8 mouse cellular contexts compared by ENCODE assay signal in the genomic region with DNA sequence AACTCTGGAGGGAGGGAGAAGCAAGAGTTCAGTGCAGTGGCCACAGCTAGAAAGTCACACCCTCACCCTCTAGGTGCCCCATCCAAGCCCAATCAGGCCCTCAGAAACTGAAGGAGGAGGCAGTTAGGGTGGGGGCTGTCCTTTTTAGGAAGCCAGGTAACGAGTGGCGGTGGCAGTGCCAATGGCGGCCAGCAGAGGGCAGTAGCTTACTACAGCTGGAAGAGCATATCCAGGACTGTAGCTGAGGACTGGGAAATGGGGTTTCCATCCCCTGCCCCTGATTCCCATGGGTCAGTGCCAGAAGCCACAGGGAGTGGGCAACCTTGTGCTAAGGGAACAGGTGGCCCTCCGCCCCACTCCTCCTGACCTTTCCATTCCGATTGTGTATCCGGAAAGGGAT. TPM values are rescaled to one million over a fixed set of nuclear protein-coding genes. Genes with fewer than 3 reads are reported as not detected.
DNase-seq lines count a peak whose midpoint lies in the region; ATAC-seq lines count a peak whose summit lies in the region.

No protein-coding gene starts in this region.

- H3K27me3 ChIP-seq in hindbrain, embryonic 13.5 days = no peaks in the 10 kb centered on the region

- H3K9me3 ChIP-seq in hindbrain, embryonic 13.5 days = no peaks in the 10 kb centered on the region

- 0 out of 2 replicates have a peak overlapping the region, but pooled peaks have one; percentile 30 for H3K27ac ChIP-seq in hindbrain, embryonic 13.5 days

- H3K4me3 ChIP-seq in hindbrain, embryonic 13.5 days = no peak overlapping the region

- H3K4me1 ChIP-seq in hindbrain, embryonic 13.5 days (replicated peaks) = peaks cover 18% of the 10 kb centered on the region

- WGBS in hindbrain, embryonic 13.5 days = 10% methylated on average over 6 of the region's 6 CpGs

- DNase-seq in NIH3T3 (ENCODE audit: low read depth) = peak; percentile 91
- DNase-seq in cerebellum, adult 8-10 months = peak; percentile 87
- peak; percentile 67 to 95 for DNase-seq in frontal cortex, adult 2 months (ENCODE audit: extremely low spot score in 1 of 2, low spot score in 1 of 2)
- DNase-seq in layer of hippocampus, postnatal 14 days (ENCODE audit: low spot score in 2 of 2) = peak; percentile 82 to 86
- DNase-seq in lung, postnatal 36 days = peak; percentile 96
- peak; percentile 75 for DNase-seq in retina, postnatal 7 days (ENCODE audit: low read depth, low spot score)
- DNase-seq in thymus, postnatal 4 days = peak; percentile 97

- no peak overlapping the region for H3K9ac ChIP-seq in hindbrain, embryonic 13.5 days

- peaks cover 84% of the 10 kb centered on the region for H3K36me3 ChIP-seq in hindbrain, embryonic 13.5 days

- no peak overlapping the region for H3K4me2 ChIP-seq in hindbrain, embryonic 13.5 days

- peak; percentile 53; the same call in 1 of the 2 replicates for ATAC-seq in hindbrain, embryonic 13.5 days (ENCODE audit: low FRiP score)

RNA-seq across cellular contexts. Expression of a gene that starts 49.5 kb away (rescaled TPM):
- polyA plus RNA-seq in frontal cortex, adult 2 months (2012; rRNA removed) = 20.9 and 31.4 TPM in 2 replicates
- polyA plus RNA-seq in hindbrain, embryonic 13.5 days (2015; fragmentation: Nextera tagmentation; extraction: Ambion mirVana) = 116 and 119 TPM in 2 replicates
- total RNA-seq in layer of hippocampus, postnatal 14 days (2021) = 10 to 100 TPM; 30.2 to 33.0 TPM

RNA-seq across cellular contexts. Expression of a gene that starts 57.3 kb away (rescaled TPM):
- polyA plus RNA-seq in frontal cortex, adult 2 months (2012; rRNA removed) = 9.2 and 9.8 TPM in 2 replicates
- polyA plus RNA-seq in hindbrain, embryonic 13.5 days (2015; fragmentation: Nextera tagmentation; extraction: Ambion mirVana) = 30.4 and 35.6 TPM in 2 replicates
- total RNA-seq in layer of hippocampus, postnatal 14 days (2021) = 10 to 100 TPM; 14.1 to 18.5 TPM
